Mouse (Mus musculus) T-cell, adult 2 months (primary cell): ENCODE results near the gene Gm21994.
"Not testable (repeated sequence)": the region's sequence is repeated elsewhere in the genome, so short reads cannot be mapped to it uniquely, and the experiment has no call there.

Experiments used
- DNase-seq: peaks from one replicate; pipeline ENCODE4 v3.0.0; 2022; ENCODE audit warnings: low spot score

Gm21994 gene

DNA sequence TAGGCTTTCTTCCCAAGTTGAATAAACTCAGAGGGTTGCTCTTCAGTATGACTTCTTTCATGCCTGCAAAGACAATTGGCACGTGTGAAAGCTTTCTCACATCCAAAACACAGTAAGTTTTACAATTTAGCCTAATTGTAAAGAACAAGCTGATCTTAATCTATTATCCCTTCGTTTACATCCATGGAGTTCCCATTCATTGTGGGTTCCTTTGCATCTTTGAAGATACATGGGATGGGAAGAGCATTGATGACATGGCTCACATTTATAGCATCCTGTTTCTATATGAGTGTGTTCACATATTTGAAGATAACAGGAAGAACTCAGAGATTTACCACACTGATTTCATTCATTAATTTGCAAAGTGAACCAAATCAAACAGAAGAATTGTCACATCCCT, at the start of gene Gm21994:
Gm21994 (minus strand) TSS at position 101 of the 400 bp plus-strand sequence.
- not testable (repeated sequence) for DNase-seq

DNA sequence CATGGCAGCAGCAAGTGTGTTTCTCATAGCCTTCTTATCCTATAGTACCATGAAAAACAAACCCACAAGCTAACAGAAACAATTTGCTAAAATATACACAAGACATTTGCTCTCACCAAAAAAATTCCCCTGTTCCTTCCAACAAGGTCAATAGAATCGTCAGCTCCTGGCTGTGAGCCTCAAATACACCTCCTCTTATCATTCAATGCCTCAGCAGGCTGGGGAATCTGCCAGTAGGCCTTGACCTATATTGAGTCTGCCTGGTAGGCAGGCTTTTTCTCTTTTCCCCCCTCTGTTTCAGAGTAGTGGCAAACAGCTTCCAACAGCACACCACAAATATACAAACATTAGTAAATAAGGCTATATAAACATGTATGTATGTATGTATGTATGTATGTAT, 43.7 kb upstream of the Gm21994 start:
- DNase-seq: no peak

GRCm38 (mm10) chr2:150293669-150294068, 38.3 kb upstream of the Gm21994 start:
- no peak for DNase-seq

DNA sequence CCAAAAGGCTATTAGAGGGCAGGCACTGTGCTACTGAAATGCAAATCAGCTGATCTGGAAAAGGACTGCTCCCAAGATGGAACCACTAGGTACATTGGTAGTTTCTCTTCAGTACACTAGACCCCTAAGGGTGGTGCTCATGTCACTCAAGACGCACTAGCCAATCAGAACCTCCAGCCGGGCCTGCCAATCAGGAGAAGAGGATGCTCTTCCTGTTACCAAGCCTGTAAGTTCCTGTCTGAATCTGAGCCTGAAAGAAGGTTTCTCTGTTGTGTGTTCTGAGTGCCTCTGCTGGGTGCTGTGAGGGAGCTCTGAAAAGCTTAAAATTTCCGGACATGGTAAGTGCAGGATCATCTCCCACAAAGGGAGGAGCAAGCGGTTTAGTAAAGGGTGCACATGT, 1.9 kb upstream of the Gm21994 start, which contains the start of gene Gm14124:
Gm14124 (plus strand) TSS at position 227 of the 400 bp plus-strand sequence.
- not testable (repeated sequence) for DNase-seq

DNA sequence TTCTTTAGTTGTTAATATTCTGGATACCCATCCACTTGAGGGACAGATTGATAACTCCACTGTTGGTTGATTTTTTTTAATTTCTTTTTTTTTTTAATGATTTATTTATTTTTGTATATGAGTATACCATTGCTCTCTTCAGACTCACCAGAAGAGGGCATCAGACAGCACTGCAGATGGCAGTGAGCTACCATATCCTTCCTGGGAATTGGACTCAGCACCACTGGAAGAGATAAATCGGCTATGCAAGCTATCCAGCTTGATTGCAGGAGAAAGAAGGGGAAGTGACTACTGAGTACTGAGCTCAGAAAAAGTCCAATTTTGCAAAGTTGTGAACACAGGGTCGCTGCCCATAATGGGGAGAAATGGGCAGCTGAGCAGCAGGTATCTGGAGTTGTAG, 1.5 kb upstream of the Gm21994 start:
- DNase-seq: not testable (repeated sequence)

DNA sequence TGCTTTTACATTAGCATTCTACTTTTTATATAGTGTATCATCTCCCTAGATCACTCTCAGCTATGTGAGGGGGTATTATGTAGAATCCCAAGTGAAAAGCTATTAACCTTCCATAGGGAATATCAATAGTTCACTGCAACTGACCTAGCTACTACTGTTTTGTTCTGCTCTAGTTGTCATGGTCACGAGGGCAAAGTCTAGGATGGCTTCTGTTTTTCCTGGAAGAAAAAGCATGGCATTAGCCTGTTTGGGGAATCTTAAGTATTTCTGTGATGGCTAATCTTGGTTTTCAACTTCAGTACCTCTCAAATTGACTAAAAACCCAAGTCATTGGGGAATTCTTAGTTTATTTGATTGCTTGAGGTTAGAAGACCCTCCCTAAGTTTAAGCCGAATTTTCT, 12.2 kb downstream of the Gm21994 start:
- no peak for DNase-seq

DNA sequence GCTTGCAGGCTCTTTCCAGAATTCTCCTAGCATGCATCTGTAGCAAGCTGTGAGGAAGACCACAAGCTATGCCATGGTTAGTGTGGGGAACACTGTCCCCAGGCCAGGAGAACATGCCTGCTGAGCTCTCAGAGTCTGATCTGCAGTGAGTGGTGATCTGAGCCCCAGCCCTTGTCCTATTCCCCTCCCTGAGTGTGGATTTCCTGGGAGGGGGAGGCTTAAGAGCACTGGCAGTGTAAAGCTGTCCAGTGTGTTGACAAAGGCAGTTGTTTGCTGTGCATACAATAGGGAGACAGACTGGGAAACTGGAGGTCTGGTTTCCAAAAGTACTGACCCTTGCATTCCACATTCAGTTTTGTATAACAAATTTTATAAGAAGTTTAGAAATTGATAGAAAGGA, 32.1 kb downstream of the Gm21994 start:
- not testable (repeated sequence) for DNase-seq

GRCm38 (mm10) chr2:150218363-150218725, 37.0 kb downstream of the Gm21994 start:
- DNase-seq: not testable (repeated sequence)

GRCm38 (mm10) chr2:150217600-150218362, 37.6 kb downstream of the Gm21994 start, which contains the start of gene Zfp937:
Gene Zfp937 (plus strand): TSS chr2:150218073.
- DNase-seq: peak; percentile 34
